Mouse (Mus musculus): ENCODE measurements at regions not wholly inside any gene's neighbourhood (a gene's known extent, or its start where the extent isn't known, plus 50 kb on each side); places are given as distances from the start of the nearest gene placed in this dataset.

- Histone ChIP-seq H3K27me3 (ENCODE audit: control insufficient read depth, insufficient read depth, low read length) (no peaks in the 10 kb centered on the region), H3K27ac (replicated peaks; ENCODE audit: low read depth, low read length) (no peak overlapping the region), H3K36me3 (ENCODE audit: control insufficient read depth, insufficient read depth, low read length) (no peaks in the 10 kb centered on the region), H3K9ac (replicated peaks; ENCODE audit: low read length) (no peak overlapping the region), H3K4me3 (replicated peaks; ENCODE audit: low read depth, low read length) (no peak overlapping the region), H3K4me2 (ENCODE audit: low read length) (no peak overlapping the region), H3K4me1 (ENCODE audit: control insufficient read depth, insufficient read depth, low read length) (no peaks in the 10 kb centered on the region), H3K9me3 (ENCODE audit: control insufficient read depth, low read length) (no peaks in the 10 kb centered on the region)
- ATAC-seq (ENCODE audit: low FRiP score, low TSS enrichment) (no peak), DNase-seq (no peak)
- 84% methylated on average over 3 of the region's 3 CpGs for WGBS
Measured at GRCm38 (mm10) chr3:41433106-41433505, 122.4 kb upstream of the Jade1 start.

- H3K9me3 ChIP-seq (ENCODE audit: control insufficient read depth, low read length): no peaks in the 10 kb centered on the region
- 90% methylated on average over 5 of the region's 5 CpGs for WGBS
Measured at GRCm38 (mm10) chr3:41432376-41432775, 123.2 kb upstream of the Jade1 start.

GRCm38 (mm10) chr3:41430191-41430590 lies 125.3 kb upstream of the Jade1 start:
- 80% methylated on average over 3 of the region's 3 CpGs for WGBS
- H3K4me1 ChIP-seq (ENCODE audit: control insufficient read depth, insufficient read depth, low read length): no peaks in the 10 kb centered on the region
- no peak for DNase-seq

More at GRCm38 (mm10) chr3:41432376-41432775, 123.2 kb upstream of the Jade1 start:
- H3K4me1 ChIP-seq (ENCODE audit: control insufficient read depth, insufficient read depth, low read length): no peaks in the 10 kb centered on the region
- H3K4me3 ChIP-seq (replicated peaks; ENCODE audit: low read depth, low read length): no peak overlapping the region
- H3K27me3 ChIP-seq (ENCODE audit: control insufficient read depth, insufficient read depth, low read length): no peaks in the 10 kb centered on the region
- no peak overlapping the region for H3K4me2 ChIP-seq (ENCODE audit: low read length)
- no peak overlapping the region for H3K9ac ChIP-seq (replicated peaks; ENCODE audit: low read length)
- no peaks in the 10 kb centered on the region for H3K36me3 ChIP-seq (ENCODE audit: control insufficient read depth, insufficient read depth, low read length)
- ATAC-seq (ENCODE audit: low FRiP score, low TSS enrichment) (no peak), DNase-seq (no peak)
- H3K27ac ChIP-seq (replicated peaks; ENCODE audit: low read depth, low read length): no peak overlapping the region

GRCm38 (mm10) chr3:41426946-41427345 lies 128.6 kb upstream of the Jade1 start:
- H3K9ac ChIP-seq (replicated peaks; ENCODE audit: low read length): no peak overlapping the region
- 86% methylated on average over 3 of the region's 3 CpGs for WGBS
- no peak for DNase-seq

More at GRCm38 (mm10) chr3:41430191-41430590, 125.3 kb upstream of the Jade1 start:
- Histone ChIP-seq H3K27me3 (ENCODE audit: control insufficient read depth, insufficient read depth, low read length) (no peaks in the 10 kb centered on the region), H3K4me2 (ENCODE audit: low read length) (no peak overlapping the region), H3K9ac (replicated peaks; ENCODE audit: low read length) (no peak overlapping the region), H3K27ac (replicated peaks; ENCODE audit: low read depth, low read length) (no peak overlapping the region), H3K36me3 (ENCODE audit: control insufficient read depth, insufficient read depth, low read length) (no peaks in the 10 kb centered on the region), H3K9me3 (ENCODE audit: control insufficient read depth, low read length) (no peaks in the 10 kb centered on the region), H3K4me3 (replicated peaks; ENCODE audit: low read depth, low read length) (no peak overlapping the region)
- no peak for ATAC-seq (ENCODE audit: low FRiP score, low TSS enrichment)

GRCm38 (mm10) chr3:41425863-41426262 lies 129.7 kb upstream of the Jade1 start:
- WGBS: 94% methylated on average over 8 of the region's 8 CpGs
- Histone ChIP-seq H3K27ac (replicated peaks; ENCODE audit: low read depth, low read length) (no peak overlapping the region), H3K4me1 (ENCODE audit: control insufficient read depth, insufficient read depth, low read length) (no peaks in the 10 kb centered on the region), H3K4me3 (replicated peaks; ENCODE audit: low read depth, low read length) (no peak overlapping the region), H3K4me2 (ENCODE audit: low read length) (no peak overlapping the region), H3K36me3 (ENCODE audit: control insufficient read depth, insufficient read depth, low read length) (no peaks in the 10 kb centered on the region), H3K9ac (replicated peaks; ENCODE audit: low read length) (no peak overlapping the region), H3K27me3 (ENCODE audit: control insufficient read depth, insufficient read depth, low read length) (no peaks in the 10 kb centered on the region), H3K9me3 (ENCODE audit: control insufficient read depth, low read length) (no peaks in the 10 kb centered on the region)
- ATAC-seq (ENCODE audit: low FRiP score, low TSS enrichment) (no peak), DNase-seq (no peak)

More at GRCm38 (mm10) chr3:41426946-41427345, 128.6 kb upstream of the Jade1 start:
- Histone ChIP-seq H3K27ac (replicated peaks; ENCODE audit: low read depth, low read length) (no peak overlapping the region), H3K27me3 (ENCODE audit: control insufficient read depth, insufficient read depth, low read length) (no peaks in the 10 kb centered on the region), H3K4me3 (replicated peaks; ENCODE audit: low read depth, low read length) (no peak overlapping the region), H3K4me2 (ENCODE audit: low read length) (no peak overlapping the region), H3K4me1 (ENCODE audit: control insufficient read depth, insufficient read depth, low read length) (no peaks in the 10 kb centered on the region), H3K36me3 (ENCODE audit: control insufficient read depth, insufficient read depth, low read length) (no peaks in the 10 kb centered on the region), H3K9me3 (ENCODE audit: control insufficient read depth, low read length) (no peaks in the 10 kb centered on the region)
- no peak for ATAC-seq (ENCODE audit: low FRiP score, low TSS enrichment)

GRCm38 (mm10) chr3:41424142-41424939 lies 131.2 kb upstream of the Jade1 start:
- DNase-seq (no peak), ATAC-seq (ENCODE audit: low FRiP score, low TSS enrichment) (peak; percentile 53; the same call in 1 of the 2 replicates)
- Histone ChIP-seq H3K9me3 (ENCODE audit: control insufficient read depth, low read length) (no peaks in the 10 kb centered on the region), H3K4me1 (ENCODE audit: control insufficient read depth, insufficient read depth, low read length) (no peaks in the 10 kb centered on the region), H3K9ac (replicated peaks; ENCODE audit: low read length) (no peak overlapping the region), H3K27ac (replicated peaks; ENCODE audit: low read depth, low read length) (no peak overlapping the region), H3K36me3 (ENCODE audit: control insufficient read depth, insufficient read depth, low read length) (no peaks in the 10 kb centered on the region), H3K27me3 (ENCODE audit: control insufficient read depth, insufficient read depth, low read length) (no peaks in the 10 kb centered on the region), H3K4me2 (ENCODE audit: low read length) (no peak overlapping the region), H3K4me3 (replicated peaks; ENCODE audit: low read depth, low read length) (no peak overlapping the region)
- WGBS: 22% methylated on average over 10 of the region's 10 CpGs

GRCm38 (mm10) chr3:41423630-41424029 lies 131.9 kb upstream of the Jade1 start:
- H3K9ac ChIP-seq (replicated peaks; ENCODE audit: low read length): no peak overlapping the region
- no peak for DNase-seq
- no peak overlapping the region for H3K27ac ChIP-seq (replicated peaks; ENCODE audit: low read depth, low read length)
- no peaks in the 10 kb centered on the region for H3K36me3 ChIP-seq (ENCODE audit: control insufficient read depth, insufficient read depth, low read length)
- 68% methylated on average over 5 of the region's 5 CpGs for WGBS
- H3K4me3 ChIP-seq (replicated peaks; ENCODE audit: low read depth, low read length): no peak overlapping the region
- no peak overlapping the region for H3K4me2 ChIP-seq (ENCODE audit: low read length)
- H3K9me3 ChIP-seq (ENCODE audit: control insufficient read depth, low read length): no peaks in the 10 kb centered on the region
- no peaks in the 10 kb centered on the region for H3K27me3 ChIP-seq (ENCODE audit: control insufficient read depth, insufficient read depth, low read length)
- H3K4me1 ChIP-seq (ENCODE audit: control insufficient read depth, insufficient read depth, low read length): no peaks in the 10 kb centered on the region
- 0 out of 2 replicates have a peak, but pooled peaks have one; percentile 24 for ATAC-seq (ENCODE audit: low FRiP score, low TSS enrichment)

- WGBS: 29% methylated on average over 14 of the region's 14 CpGs
- no peak for DNase-seq
Measured at GRCm38 (mm10) chr3:41422615-41423579, 132.6 kb upstream of the Jade1 start.

More at GRCm38 (mm10) chr3:41422615-41423579, 132.6 kb upstream of the Jade1 start:
- no peaks in the 10 kb centered on the region for H3K9me3 ChIP-seq (ENCODE audit: control insufficient read depth, low read length)
- H3K4me1 ChIP-seq (ENCODE audit: control insufficient read depth, insufficient read depth, low read length): no peaks in the 10 kb centered on the region
- no peak overlapping the region for H3K9ac ChIP-seq (replicated peaks; ENCODE audit: low read length)
- no peak overlapping the region for H3K4me2 ChIP-seq (ENCODE audit: low read length)
- H3K27ac ChIP-seq (replicated peaks; ENCODE audit: low read depth, low read length): no peak overlapping the region
- no peak for ATAC-seq (ENCODE audit: low FRiP score, low TSS enrichment)
- H3K36me3 ChIP-seq (ENCODE audit: control insufficient read depth, insufficient read depth, low read length): no peaks in the 10 kb centered on the region
- no peaks in the 10 kb centered on the region for H3K27me3 ChIP-seq (ENCODE audit: control insufficient read depth, insufficient read depth, low read length)
- no peak overlapping the region for H3K4me3 ChIP-seq (replicated peaks; ENCODE audit: low read depth, low read length)
